Mouse (Mus musculus): ENCODE results near the gene Zfp13.

GRCm38 (mm10) chr17:23585721-23586491 lies 13.4 kb downstream of the Zfp13 start:
- TF ChIP-seq CTCF (conservative IDR thresholded peaks at IDR 0.05; ENCODE audit: low read length) (no peak), NANOG (IDR thresholded peaks at IDR 0.05; ENCODE audit: borderline replicate concordance, low read length) (no peak)
